Mouse (Mus musculus): ENCODE results near the gene D930048N14Rik. TPM values are rescaled to one million over a fixed set of nuclear protein-coding genes. Genes with fewer than 3 reads are reported as not detected.
"Not testable (repeated sequence)": the region's sequence is repeated elsewhere in the genome, so short reads cannot be mapped to it uniquely, and the experiment has no call there.

Gene D930048N14Rik
- polyA plus RNA-seq, 1 experiment from 2014 or later = 1.0 TPM

DNA sequence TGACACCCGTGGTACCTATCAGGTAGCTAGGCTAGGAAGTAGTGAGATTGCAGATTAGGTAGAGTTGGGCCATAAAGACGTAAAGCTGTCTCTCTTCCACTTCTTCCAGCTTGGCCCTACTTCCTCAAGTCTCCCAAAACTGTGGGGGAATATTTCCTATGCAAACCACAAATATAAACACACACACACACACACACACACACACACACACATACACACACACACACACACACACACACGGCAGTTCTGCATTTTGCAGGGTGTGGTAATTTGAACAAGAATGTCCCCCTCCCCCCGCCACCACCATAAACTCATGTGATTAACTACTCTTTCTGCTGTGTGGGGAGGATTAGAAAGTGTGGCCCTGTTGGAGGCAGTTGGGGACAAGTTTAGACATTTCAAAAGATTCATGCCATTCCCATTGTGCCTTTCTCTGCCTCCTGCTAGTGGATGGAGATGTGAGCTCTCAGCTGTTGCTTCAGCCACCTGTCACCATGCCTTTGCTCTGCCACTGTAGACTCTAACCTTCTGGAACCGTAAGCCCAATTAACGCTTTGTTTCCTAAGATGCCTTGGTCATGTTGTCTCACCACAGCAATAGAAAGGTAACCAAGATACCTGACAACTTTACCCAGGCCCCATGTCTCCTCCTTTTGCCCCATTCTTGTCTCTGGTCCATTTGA lies 27.1 kb downstream of the D930048N14Rik start:
- whole genome bisulfite sequencing = 67% methylated on average over 6 of the region's 6 CpGs
- no peak overlapping the region for H3K9ac ChIP-seq
- H3K9me3 ChIP-seq (replicated peaks) = no peaks in the 10 kb centered on the region
- no peak overlapping the region for H3K27ac ChIP-seq (ENCODE audit: poor library complexity, severe bottlenecking)
- no peaks in the 10 kb centered on the region for H3K27me3 ChIP-seq (replicated peaks)
- H3K4me2 ChIP-seq = no peak overlapping the region
- H3K4me3 ChIP-seq = no peak overlapping the region
- H3K36me3 ChIP-seq = no peaks in the 10 kb centered on the region
- no peak for ATAC-seq (ENCODE audit: insufficient number of reproducible peaks, low FRiP score)
- no peaks in the 10 kb centered on the region for H3K4me1 ChIP-seq (replicated peaks)

DNA sequence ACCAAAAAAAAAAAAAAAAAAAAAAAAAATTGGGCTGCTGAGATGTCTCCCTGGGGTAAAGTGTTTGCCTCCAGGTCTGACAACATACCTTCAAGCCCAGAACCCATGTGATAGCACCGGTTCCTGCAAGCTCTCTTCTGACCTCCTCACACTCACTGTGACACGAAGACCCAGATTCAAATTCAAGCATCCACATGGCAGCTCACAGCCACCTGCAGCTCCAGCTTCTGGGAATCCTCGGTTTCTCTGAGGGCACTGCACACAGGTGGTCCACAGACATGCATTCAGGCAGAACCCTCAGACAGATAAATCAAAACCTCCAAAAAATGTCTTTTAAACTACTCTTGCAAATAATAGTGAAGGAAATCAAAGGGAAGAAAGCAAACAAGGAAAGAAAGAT lies 28.7 kb downstream of the D930048N14Rik start:
- no peak for ATAC-seq (ENCODE audit: insufficient number of reproducible peaks, low FRiP score)
- no peak overlapping the region for H3K9ac ChIP-seq
- H3K9me3 ChIP-seq (replicated peaks) = no peaks in the 10 kb centered on the region
- H3K27me3 ChIP-seq (replicated peaks) = no peaks in the 10 kb centered on the region
- H3K4me2 ChIP-seq = no peak overlapping the region
- no peaks in the 10 kb centered on the region for H3K4me1 ChIP-seq (replicated peaks)
- no peak overlapping the region for H3K4me3 ChIP-seq
- H3K36me3 ChIP-seq = no peaks in the 10 kb centered on the region
- H3K27ac ChIP-seq (ENCODE audit: poor library complexity, severe bottlenecking) = no peak overlapping the region
- 71% methylated on average over 3 of the region's 3 CpGs for WGBS

DNA sequence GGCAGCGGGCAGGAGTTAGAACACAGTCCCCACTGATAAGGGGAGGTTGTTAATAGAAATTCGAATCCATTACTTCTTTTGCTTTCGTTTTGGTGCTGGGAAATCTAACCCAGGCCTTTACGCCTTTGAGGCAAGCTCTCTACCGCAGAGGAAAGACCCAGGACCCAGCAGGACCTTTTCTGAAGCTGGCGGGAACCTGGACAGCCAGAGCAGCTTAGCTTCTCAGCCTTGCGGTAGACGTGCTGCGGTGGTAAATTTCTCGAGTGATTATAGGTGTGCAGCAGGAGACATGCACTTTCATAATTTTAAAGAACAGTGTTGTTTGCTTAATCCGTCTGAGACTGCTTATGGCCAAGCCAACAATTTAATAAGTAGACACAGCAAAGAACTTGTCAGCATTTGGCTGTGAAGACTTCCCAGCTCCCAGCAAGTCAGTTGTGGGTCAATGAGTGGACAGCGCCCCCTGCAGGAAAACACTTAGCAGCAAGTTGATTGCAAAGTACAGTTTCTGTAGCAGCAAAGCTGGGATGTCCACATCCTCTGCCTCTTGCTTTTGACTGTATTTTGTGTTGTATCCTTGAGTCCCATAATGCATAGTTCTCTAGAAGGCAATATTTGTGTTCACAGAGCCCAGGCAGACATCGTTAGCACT lies 30.7 kb downstream of the D930048N14Rik start:
- 0 out of 2 replicates have a peak overlapping the region, but pooled peaks have one; percentile 13 for H3K4me3 ChIP-seq
- no peaks in the 10 kb centered on the region for H3K4me1 ChIP-seq (replicated peaks)
- H3K4me2 ChIP-seq = peak overlapping the region; percentile 49
- no peaks in the 10 kb centered on the region for H3K9me3 ChIP-seq (replicated peaks)
- no peaks in the 10 kb centered on the region for H3K27me3 ChIP-seq (replicated peaks)
- H3K27ac ChIP-seq (ENCODE audit: poor library complexity, severe bottlenecking) = no peak overlapping the region
- no peak overlapping the region for H3K9ac ChIP-seq
- peaks cover 9% of the 10 kb centered on the region; the same call in 1 of the 2 replicates for H3K36me3 ChIP-seq
- WGBS = 32% methylated on average over 13 of the region's 13 CpGs
- ATAC-seq (ENCODE audit: insufficient number of reproducible peaks, low FRiP score) = no peak

GRCm38 (mm10) chr11:51681976-51682374 lies 31.2 kb downstream of the D930048N14Rik start:
- WGBS = 40% methylated on average over 8 of the region's 8 CpGs
- H3K4me2 ChIP-seq = no peak overlapping the region
- H3K9ac ChIP-seq = no peak overlapping the region
- no peak overlapping the region for H3K27ac ChIP-seq (ENCODE audit: poor library complexity, severe bottlenecking)
- H3K36me3 ChIP-seq = peaks cover 9% of the 10 kb centered on the region; the same call in 1 of the 2 replicates
- no peak for ATAC-seq (ENCODE audit: insufficient number of reproducible peaks, low FRiP score)
- H3K4me1 ChIP-seq (replicated peaks) = no peaks in the 10 kb centered on the region
- H3K27me3 ChIP-seq (replicated peaks) = no peaks in the 10 kb centered on the region
- H3K4me3 ChIP-seq = no peak overlapping the region
- H3K9me3 ChIP-seq (replicated peaks) = no peaks in the 10 kb centered on the region

GRCm38 (mm10) chr11:51688330-51689328 lies 37.9 kb downstream of the D930048N14Rik start, which contains the start of gene 0610009B22Rik:
0610009B22Rik (minus strand) TSS chr11:51688874.
- Histone ChIP-seq H3K9ac (peak within 1 kb of the TSS; percentile 76), H3K36me3 (peaks cover 22% of the 10 kb centered on the region), H3K4me2 (peak within 1 kb of the TSS; percentile 75), H3K27me3 (replicated peaks) (no peaks in the 10 kb centered on the region), H3K27ac (ENCODE audit: poor library complexity, severe bottlenecking) (peak within 1 kb of the TSS; percentile 99), H3K4me1 (replicated peaks) (peaks cover 5% of the 10 kb centered on the region), H3K4me3 (peak within 1 kb of the TSS; percentile 67), H3K9me3 (replicated peaks) (no peaks in the 10 kb centered on the region)
- under 1% methylated on average over 60 of the region's 60 CpGs for WGBS
- ATAC-seq (ENCODE audit: insufficient number of reproducible peaks, low FRiP score) = peak; percentile 99

DNA sequence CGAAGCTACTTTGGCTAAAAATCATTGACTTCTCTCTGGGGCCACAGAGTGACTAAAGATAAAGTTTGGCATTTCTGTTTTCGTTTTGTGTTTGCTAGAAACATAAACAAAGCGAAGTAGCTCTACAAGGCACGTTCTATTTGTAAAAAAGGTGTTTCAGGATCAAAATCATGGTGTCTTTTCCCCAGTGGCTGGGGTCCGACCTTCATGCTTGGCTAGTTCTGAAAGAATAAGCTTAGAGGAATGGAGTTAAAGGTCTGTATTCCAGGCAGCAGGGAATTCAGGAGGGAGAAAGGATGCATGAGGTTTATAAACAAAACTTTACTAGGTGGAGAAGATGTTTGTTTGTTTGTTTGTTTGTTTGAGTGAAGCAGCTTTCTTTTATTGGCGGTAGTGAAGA lies 38.6 kb downstream of the D930048N14Rik start:
- Histone ChIP-seq H3K4me3 (peak overlapping the region; percentile 67), H3K36me3 (peaks cover 22% of the 10 kb centered on the region), H3K27me3 (replicated peaks) (no peaks in the 10 kb centered on the region), H3K4me2 (peak overlapping the region; percentile 66), H3K9me3 (replicated peaks) (no peaks in the 10 kb centered on the region), H3K4me1 (replicated peaks) (peaks cover 5% of the 10 kb centered on the region), H3K9ac (0 out of 2 replicates have a peak overlapping the region, but pooled peaks have one; percentile 68), H3K27ac (ENCODE audit: poor library complexity, severe bottlenecking) (peak overlapping the region; percentile 99)
- WGBS = 23% methylated on average over 6 of the region's 6 CpGs
- no peak for ATAC-seq (ENCODE audit: insufficient number of reproducible peaks, low FRiP score)

DNA sequence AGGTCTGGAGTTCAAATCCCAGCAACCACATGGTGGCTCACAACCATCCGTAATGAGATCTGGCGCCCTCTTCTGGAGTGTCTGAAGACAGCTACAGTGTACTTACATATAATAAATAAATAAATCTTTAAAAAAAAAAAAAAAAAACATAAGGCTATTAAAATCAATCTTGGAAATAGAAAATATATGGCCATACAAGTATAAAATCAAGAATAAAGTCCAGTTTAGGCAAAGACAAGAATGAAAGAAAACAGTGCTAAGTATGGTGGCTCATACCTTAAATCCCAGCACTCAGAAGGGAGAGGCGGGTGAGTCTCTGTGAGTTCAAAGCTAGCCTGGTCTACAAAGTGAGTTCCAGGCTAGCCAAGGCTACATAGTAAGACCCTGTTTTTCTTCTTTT lies 39.8 kb downstream of the D930048N14Rik start:
- H3K9me3 ChIP-seq (replicated peaks); H3K27ac ChIP-seq (ENCODE audit: poor library complexity, severe bottlenecking); H3K9ac ChIP-seq; H3K4me2 ChIP-seq; H3K27me3 ChIP-seq (replicated peaks); H3K4me1 ChIP-seq (replicated peaks); ATAC-seq (ENCODE audit: insufficient number of reproducible peaks, low FRiP score); H3K4me3 ChIP-seq: not testable (repeated sequence)
- WGBS = 65% methylated on average over 2 of the region's 3 CpGs
- H3K36me3 ChIP-seq = peaks cover 19% of the 10 kb centered on the region

- Histone ChIP-seq H3K9me3 (replicated peaks) (no peaks in the 10 kb centered on the region), H3K4me2 (no peak overlapping the region), H3K9ac (no peak overlapping the region), H3K4me3 (no peak overlapping the region), H3K36me3 (peaks cover 52% of the 10 kb centered on the region), H3K27me3 (replicated peaks) (no peaks in the 10 kb centered on the region), H3K4me1 (replicated peaks) (no peaks in the 10 kb centered on the region), H3K27ac (ENCODE audit: poor library complexity, severe bottlenecking) (no peak overlapping the region)
- 89% methylated on average over 3 of the region's 3 CpGs for WGBS
- no peak for ATAC-seq (ENCODE audit: insufficient number of reproducible peaks, low FRiP score)
Measured at GRCm38 (mm10) chr11:51694984-51695383, 44.2 kb downstream of the D930048N14Rik start.

DNA sequence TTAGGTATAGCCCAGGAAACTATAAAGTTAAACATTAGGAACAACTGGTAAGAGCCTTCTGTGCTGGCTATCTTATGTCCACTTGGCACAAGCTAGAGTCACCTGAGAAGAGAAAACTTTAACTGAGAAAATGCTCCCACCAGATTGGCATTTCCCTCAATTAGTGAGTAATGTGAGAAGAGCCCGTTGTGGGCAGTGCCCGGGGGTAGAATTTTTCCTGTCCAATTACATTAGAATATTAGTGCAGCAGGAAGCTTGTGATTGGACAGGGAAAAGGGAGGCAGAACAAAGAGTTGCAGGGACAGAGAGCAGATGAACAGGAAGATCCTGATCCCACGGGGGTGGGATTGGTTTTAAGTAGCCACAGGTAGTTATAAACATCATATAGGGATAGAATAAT lies 52.1 kb downstream of the D930048N14Rik start:
- no peak overlapping the region for H3K9ac ChIP-seq
- H3K27ac ChIP-seq (ENCODE audit: poor library complexity, severe bottlenecking) = no peak overlapping the region
- no peaks in the 10 kb centered on the region for H3K9me3 ChIP-seq (replicated peaks)
- H3K4me2 ChIP-seq = no peak overlapping the region
- H3K36me3 ChIP-seq = peaks cover 89% of the 10 kb centered on the region
- no peak for ATAC-seq (ENCODE audit: insufficient number of reproducible peaks, low FRiP score)
- H3K27me3 ChIP-seq (replicated peaks) = no peaks in the 10 kb centered on the region
- WGBS = 84% methylated on average over 3 of the region's 3 CpGs
- no peak overlapping the region for H3K4me3 ChIP-seq
- no peaks in the 10 kb centered on the region for H3K4me1 ChIP-seq (replicated peaks)

- H3K4me1 ChIP-seq (replicated peaks) = no peaks in the 10 kb centered on the region
- no peak for ATAC-seq (ENCODE audit: insufficient number of reproducible peaks, low FRiP score)
- H3K27me3 ChIP-seq (replicated peaks) = no peaks in the 10 kb centered on the region
- no peak overlapping the region for H3K27ac ChIP-seq (ENCODE audit: poor library complexity, severe bottlenecking)
- H3K4me2 ChIP-seq = no peak overlapping the region
- no peaks in the 10 kb centered on the region for H3K9me3 ChIP-seq (replicated peaks)
- WGBS = 73% methylated on average over 10 of the region's 10 CpGs
- H3K36me3 ChIP-seq = peaks cover 89% of the 10 kb centered on the region
- no peak overlapping the region for H3K9ac ChIP-seq
- no peak overlapping the region for H3K4me3 ChIP-seq
Measured at GRCm38 (mm10) chr11:51703379-51703998, 52.7 kb downstream of the D930048N14Rik start.

Data from heart, embryonic 12.5 days (tissue).